Mouse (Mus musculus): ENCODE measurements at regions not wholly inside any gene's neighbourhood (a gene's known extent, or its start where the extent isn't known, plus 50 kb on each side); places are given as distances from the start of the nearest gene placed in this dataset.

DNA sequence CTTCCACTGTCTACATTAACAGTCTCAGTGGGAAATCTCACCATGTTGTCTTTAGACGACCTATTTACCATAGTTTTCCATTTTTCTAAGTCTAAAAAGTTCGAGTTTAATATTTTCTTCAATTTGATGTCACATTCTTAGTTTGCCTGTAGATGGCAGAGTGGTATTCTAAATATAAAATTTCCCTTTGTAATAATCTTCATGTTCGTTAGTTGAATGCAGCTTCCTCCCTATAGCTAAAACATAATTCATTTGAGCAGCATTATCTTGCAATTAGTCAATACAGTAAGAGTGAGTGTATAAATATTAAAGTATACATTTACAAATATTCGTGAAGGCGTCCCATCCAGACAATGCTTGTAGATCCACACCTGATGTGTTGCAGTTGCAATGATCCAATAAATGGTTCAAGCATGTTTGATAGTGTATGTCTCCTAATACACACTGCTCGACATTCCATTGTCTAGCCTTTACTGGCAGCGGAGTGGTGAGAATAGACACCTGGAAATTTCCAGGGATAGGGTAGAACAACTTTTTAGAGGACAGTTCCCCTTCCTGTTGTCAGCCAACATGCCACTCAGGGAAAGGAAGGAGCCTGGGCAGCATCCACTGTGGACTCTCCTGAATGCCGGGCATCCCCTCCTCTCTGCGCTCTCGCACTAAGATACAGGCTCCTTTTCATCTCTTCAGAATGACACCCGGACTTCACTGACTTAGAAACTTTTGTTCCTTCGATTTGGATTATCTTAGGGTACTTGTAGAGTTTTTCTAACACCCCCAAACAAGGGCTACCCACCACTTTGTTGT, 412.8 kb downstream of the Trim52 start:
- Histone ChIP-seq H3K9ac (ENCODE audit: low read depth, low read length) (no peak overlapping the region), H3K36me3 (ENCODE audit: control insufficient read depth, insufficient read depth, low read length) (no peaks in the 10 kb centered on the region), H3K4me1 (replicated peaks; ENCODE audit: control insufficient read depth, insufficient read depth, low read length) (no peaks in the 10 kb centered on the region), H3K4me3 (ENCODE audit: low read depth, low read length) (no peak overlapping the region), H3K27me3 (ENCODE audit: control insufficient read depth, insufficient read depth, low read length) (no peaks in the 10 kb centered on the region), H3K4me2 (replicated peaks; ENCODE audit: low read depth, low read length) (no peak overlapping the region), H3K27ac (ENCODE audit: low read depth, low read length) (no peak overlapping the region), H3K9me3 (ENCODE audit: control insufficient read depth, low read length) (no peaks in the 10 kb centered on the region)
- DNase-seq (ENCODE audit: low spot score) (no peak), ATAC-seq (ENCODE audit: low FRiP score) (no peak)
- WGBS = 82% methylated on average over 12 of the region's 12 CpGs

GRCm38 (mm10) chr14:106520808-106521207, 414.8 kb downstream of the Trim52 start:
- no peaks in the 10 kb centered on the region for H3K27me3 ChIP-seq (ENCODE audit: control insufficient read depth, insufficient read depth, low read length)
- no peak overlapping the region for H3K9ac ChIP-seq (ENCODE audit: low read depth, low read length)
- no peak overlapping the region for H3K27ac ChIP-seq (ENCODE audit: low read depth, low read length)
- no peaks in the 10 kb centered on the region for H3K4me1 ChIP-seq (replicated peaks; ENCODE audit: control insufficient read depth, insufficient read depth, low read length)
- H3K4me3 ChIP-seq (ENCODE audit: low read depth, low read length) = no peak overlapping the region
- H3K4me2 ChIP-seq (replicated peaks; ENCODE audit: low read depth, low read length) = no peak overlapping the region
- H3K9me3 ChIP-seq (ENCODE audit: control insufficient read depth, low read length) = no peaks in the 10 kb centered on the region
- DNase-seq (ENCODE audit: low spot score) (no peak), ATAC-seq (ENCODE audit: low FRiP score) (no peak)
- WGBS = 84% methylated on average over 8 of the region's 8 CpGs
- H3K36me3 ChIP-seq (ENCODE audit: control insufficient read depth, insufficient read depth, low read length) = no peaks in the 10 kb centered on the region

- Histone ChIP-seq H3K9ac (ENCODE audit: low read depth, low read length) (no peak overlapping the region), H3K4me3 (ENCODE audit: low read depth, low read length) (no peak overlapping the region), H3K4me2 (replicated peaks; ENCODE audit: low read depth, low read length) (no peak overlapping the region), H3K27me3 (ENCODE audit: control insufficient read depth, insufficient read depth, low read length) (no peaks in the 10 kb centered on the region), H3K9me3 (ENCODE audit: control insufficient read depth, low read length) (no peaks in the 10 kb centered on the region), H3K27ac (ENCODE audit: low read depth, low read length) (no peak overlapping the region), H3K36me3 (ENCODE audit: control insufficient read depth, insufficient read depth, low read length) (no peaks in the 10 kb centered on the region), H3K4me1 (replicated peaks; ENCODE audit: control insufficient read depth, insufficient read depth, low read length) (no peaks in the 10 kb centered on the region)
- WGBS = 30% methylated on average over 1 of the region's 1 CpGs
- DNase-seq (ENCODE audit: low spot score) = no peak
- no peak for ATAC-seq (ENCODE audit: low FRiP score)
Measured at GRCm38 (mm10) chr14:106550150-106550549, 444.2 kb downstream of the Trim52 start.

GRCm38 (mm10) chr14:106579281-106579680, 473.3 kb downstream of the Trim52 start:
- no peaks in the 10 kb centered on the region for H3K4me1 ChIP-seq (replicated peaks; ENCODE audit: control insufficient read depth, insufficient read depth, low read length)
- no peaks in the 10 kb centered on the region for H3K27me3 ChIP-seq (ENCODE audit: control insufficient read depth, insufficient read depth, low read length)
- no peaks in the 10 kb centered on the region for H3K9me3 ChIP-seq (ENCODE audit: control insufficient read depth, low read length)
- no peak overlapping the region for H3K27ac ChIP-seq (ENCODE audit: low read depth, low read length)
- WGBS = 89% methylated on average over 2 of the region's 2 CpGs
- DNase-seq (ENCODE audit: low spot score) (no peak), ATAC-seq (ENCODE audit: low FRiP score) (no peak)
- H3K4me3 ChIP-seq (ENCODE audit: low read depth, low read length) = no peak overlapping the region
- H3K9ac ChIP-seq (ENCODE audit: low read depth, low read length) = no peak overlapping the region
- H3K4me2 ChIP-seq (replicated peaks; ENCODE audit: low read depth, low read length) = no peak overlapping the region
- no peaks in the 10 kb centered on the region for H3K36me3 ChIP-seq (ENCODE audit: control insufficient read depth, insufficient read depth, low read length)

GRCm38 (mm10) chr14:106581886-106582285, 475.9 kb downstream of the Trim52 start:
- Histone ChIP-seq H3K9ac (ENCODE audit: low read depth, low read length) (no peak overlapping the region), H3K27me3 (ENCODE audit: control insufficient read depth, insufficient read depth, low read length) (no peaks in the 10 kb centered on the region), H3K4me3 (ENCODE audit: low read depth, low read length) (no peak overlapping the region), H3K27ac (ENCODE audit: low read depth, low read length) (no peak overlapping the region), H3K4me1 (replicated peaks; ENCODE audit: control insufficient read depth, insufficient read depth, low read length) (no peaks in the 10 kb centered on the region), H3K9me3 (ENCODE audit: control insufficient read depth, low read length) (no peaks in the 10 kb centered on the region), H3K36me3 (ENCODE audit: control insufficient read depth, insufficient read depth, low read length) (no peaks in the 10 kb centered on the region), H3K4me2 (replicated peaks; ENCODE audit: low read depth, low read length) (no peak overlapping the region)
- 87% methylated on average over 6 of the region's 6 CpGs for WGBS
- ATAC-seq (ENCODE audit: low FRiP score) (no peak), DNase-seq (ENCODE audit: low spot score) (no peak)

- no peak overlapping the region for H3K9ac ChIP-seq (ENCODE audit: low read depth, low read length)
- DNase-seq (ENCODE audit: low spot score) (no peak), ATAC-seq (ENCODE audit: low FRiP score) (no peak)
- H3K27me3 ChIP-seq (ENCODE audit: control insufficient read depth, insufficient read depth, low read length) = no peaks in the 10 kb centered on the region
- H3K4me3 ChIP-seq (ENCODE audit: low read depth, low read length) = no peak overlapping the region
- H3K27ac ChIP-seq (ENCODE audit: low read depth, low read length) = no peak overlapping the region
- H3K9me3 ChIP-seq (ENCODE audit: control insufficient read depth, low read length) = no peaks in the 10 kb centered on the region
- no peaks in the 10 kb centered on the region for H3K36me3 ChIP-seq (ENCODE audit: control insufficient read depth, insufficient read depth, low read length)
- H3K4me1 ChIP-seq (replicated peaks; ENCODE audit: control insufficient read depth, insufficient read depth, low read length) = no peaks in the 10 kb centered on the region
- no peak overlapping the region for H3K4me2 ChIP-seq (replicated peaks; ENCODE audit: low read depth, low read length)
- 93% methylated on average over 9 of the region's 9 CpGs for WGBS
Measured at GRCm38 (mm10) chr14:106593352-106593751, 487.4 kb downstream of the Trim52 start.

DNA sequence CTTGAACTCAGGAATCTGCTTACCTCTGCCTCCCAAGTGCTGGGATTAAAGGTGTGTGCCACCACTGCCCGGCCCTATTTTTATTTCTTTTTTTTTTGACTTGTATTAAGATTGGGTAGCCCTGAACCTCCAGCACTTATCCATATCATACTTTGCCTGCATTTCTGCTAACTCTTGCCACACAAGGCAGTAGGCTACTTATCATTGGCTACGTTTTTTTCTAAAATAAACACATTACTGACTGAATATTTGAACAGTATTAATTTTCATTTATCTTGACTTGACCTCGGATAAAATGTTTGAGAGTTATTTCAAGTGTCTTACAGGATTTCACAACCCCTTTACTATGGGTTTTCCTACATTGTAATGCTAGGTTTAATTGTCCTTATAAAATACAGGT, 488.0 kb downstream of the Trim52 start:
- WGBS = 82% methylated on average over 3 of the region's 3 CpGs
- ATAC-seq (ENCODE audit: low FRiP score) = no peak
- Histone ChIP-seq H3K9ac (ENCODE audit: low read depth, low read length) (no peak overlapping the region), H3K4me1 (replicated peaks; ENCODE audit: control insufficient read depth, insufficient read depth, low read length) (no peaks in the 10 kb centered on the region), H3K9me3 (ENCODE audit: control insufficient read depth, low read length) (no peaks in the 10 kb centered on the region), H3K4me3 (ENCODE audit: low read depth, low read length) (no peak overlapping the region), H3K27ac (ENCODE audit: low read depth, low read length) (no peak overlapping the region), H3K4me2 (replicated peaks; ENCODE audit: low read depth, low read length) (no peak overlapping the region), H3K36me3 (ENCODE audit: control insufficient read depth, insufficient read depth, low read length) (no peaks in the 10 kb centered on the region), H3K27me3 (ENCODE audit: control insufficient read depth, insufficient read depth, low read length) (no peaks in the 10 kb centered on the region)
- no peak for DNase-seq (ENCODE audit: low spot score)

DNA sequence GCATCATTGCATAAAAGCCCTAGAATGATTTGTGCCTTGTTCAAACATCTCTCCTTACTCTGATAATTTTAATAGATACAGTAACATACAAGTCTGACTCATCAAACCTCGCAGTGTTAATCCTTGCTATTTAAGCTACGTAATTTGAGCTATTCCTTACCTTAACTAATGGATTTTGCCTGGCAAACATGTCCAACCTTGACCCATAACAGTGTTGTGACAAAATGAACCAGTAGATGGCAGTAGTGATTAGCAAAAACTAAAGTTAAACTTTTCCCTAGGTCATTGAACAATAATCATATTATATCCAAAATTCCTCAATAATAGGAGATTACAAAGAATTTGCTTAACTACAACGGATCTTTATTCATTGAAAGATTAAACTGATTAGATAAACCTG, 501.0 kb downstream of the Trim52 start:
- peak; percentile 54; the same call in 1 of the 2 replicates for ATAC-seq (ENCODE audit: low FRiP score)
- H3K4me1 ChIP-seq (replicated peaks; ENCODE audit: control insufficient read depth, insufficient read depth, low read length) = no peaks in the 10 kb centered on the region
- H3K27me3 ChIP-seq (ENCODE audit: control insufficient read depth, insufficient read depth, low read length) = no peaks in the 10 kb centered on the region
- no peak overlapping the region for H3K4me2 ChIP-seq (replicated peaks; ENCODE audit: low read depth, low read length)
- no peak overlapping the region for H3K4me3 ChIP-seq (ENCODE audit: low read depth, low read length)
- 12% methylated on average over 3 of the region's 3 CpGs for WGBS
- H3K9ac ChIP-seq (ENCODE audit: low read depth, low read length) = no peak overlapping the region
- H3K9me3 ChIP-seq (ENCODE audit: control insufficient read depth, low read length) = no peaks in the 10 kb centered on the region
- DNase-seq (ENCODE audit: low spot score) = peak; percentile 73
- no peaks in the 10 kb centered on the region for H3K36me3 ChIP-seq (ENCODE audit: control insufficient read depth, insufficient read depth, low read length)
- H3K27ac ChIP-seq (ENCODE audit: low read depth, low read length) = no peak overlapping the region

DNA sequence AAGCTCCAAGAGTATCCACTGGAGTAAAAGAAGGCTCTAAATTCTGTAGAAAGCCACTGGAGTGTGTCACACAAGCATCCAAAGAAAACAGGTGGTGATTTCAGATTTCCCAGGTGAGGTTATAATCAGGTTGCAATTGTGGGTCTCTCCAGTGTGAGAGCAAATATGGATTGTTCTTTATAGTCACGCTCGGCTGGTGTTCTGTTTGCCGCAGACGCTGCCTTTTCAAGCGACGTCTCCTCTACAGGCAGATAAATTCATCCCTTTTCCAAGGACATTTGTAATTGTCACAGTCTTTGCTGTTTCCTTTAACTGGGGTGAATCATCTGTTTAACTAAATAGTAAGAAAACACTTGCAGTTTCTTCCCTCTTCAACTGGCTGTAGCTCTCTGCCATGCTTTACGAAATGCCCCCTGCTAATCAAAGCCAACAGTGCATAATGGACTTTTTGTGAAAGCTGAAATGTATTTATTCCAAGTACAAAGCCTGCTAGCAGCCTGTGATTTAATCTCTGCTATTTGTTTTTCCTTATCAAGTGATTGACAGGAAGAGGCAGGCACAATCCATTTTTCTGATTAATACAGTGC, 502.4 kb downstream of the Trim52 start:
- Histone ChIP-seq H3K27me3 (ENCODE audit: control insufficient read depth, insufficient read depth, low read length) (no peaks in the 10 kb centered on the region), H3K36me3 (ENCODE audit: control insufficient read depth, insufficient read depth, low read length) (no peaks in the 10 kb centered on the region), H3K4me2 (replicated peaks; ENCODE audit: low read depth, low read length) (no peak overlapping the region), H3K9me3 (ENCODE audit: control insufficient read depth, low read length) (no peaks in the 10 kb centered on the region), H3K4me3 (ENCODE audit: low read depth, low read length) (no peak overlapping the region), H3K27ac (ENCODE audit: low read depth, low read length) (no peak overlapping the region), H3K9ac (ENCODE audit: low read depth, low read length) (no peak overlapping the region), H3K4me1 (replicated peaks; ENCODE audit: control insufficient read depth, insufficient read depth, low read length) (no peaks in the 10 kb centered on the region)
- 21% methylated on average over 7 of the region's 7 CpGs for WGBS
- ATAC-seq (ENCODE audit: low FRiP score) = no peak; the same call in 1 of the 2 replicates
- DNase-seq (ENCODE audit: low spot score) = peak; percentile 7

All from hindbrain, embryonic 11.5 days (tissue).